Mouse (Mus musculus): ENCODE data around the gene Acot9. TPM values are rescaled to one million over a fixed set of nuclear protein-coding genes. Genes with fewer than 3 reads are reported as not detected.
A peak's percentile ranks its signal among the peaks of the same experiment; 100 is the strongest.

The Acot9 gene
- total and polyA plus RNA-seq, 3 experiments = 52.6 to 56.3 TPM; not detected in 1

DNA sequence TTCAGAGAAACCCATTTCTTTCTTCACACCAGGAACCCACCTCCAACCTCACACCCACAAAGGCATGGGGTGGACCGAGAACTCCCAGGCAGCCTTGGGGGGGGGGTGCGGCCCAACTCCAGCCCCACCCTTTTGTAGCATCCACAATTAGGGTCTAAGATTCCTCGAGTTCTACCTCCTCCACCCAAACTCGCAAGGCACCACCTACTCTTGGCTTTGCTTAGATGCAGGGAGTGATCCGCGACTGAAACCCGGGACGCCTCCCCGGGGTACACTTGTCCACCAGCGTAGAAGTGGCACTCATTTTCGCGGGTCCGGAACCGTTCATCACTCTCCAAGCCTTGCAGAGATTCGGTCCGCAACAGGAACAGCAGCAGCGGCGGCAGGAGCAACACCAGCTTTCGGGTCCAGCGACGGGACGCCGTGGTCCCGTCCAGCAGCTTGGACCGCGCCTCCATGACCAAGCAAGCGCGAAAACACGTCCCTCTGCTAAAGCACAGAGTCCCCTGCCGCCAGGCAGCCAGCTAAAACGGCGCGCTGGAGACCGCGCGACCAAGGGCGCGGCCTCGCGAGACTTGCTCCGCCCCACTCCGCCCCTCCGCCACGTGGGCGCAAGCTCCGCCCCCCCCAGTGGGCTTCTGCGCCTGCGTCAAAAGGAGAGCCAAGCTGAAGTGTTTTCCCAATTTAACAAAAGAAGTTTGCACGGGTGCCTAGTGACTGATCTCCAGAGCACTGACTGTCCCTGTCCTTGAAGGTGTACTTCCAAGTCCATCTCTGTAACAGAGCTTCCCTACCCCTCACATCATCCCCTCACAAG lies 75.9 kb downstream of the Acot9 start (continued):
- no peak for TF ChIP-seq GATA1 (IDR thresholded peaks at IDR 0.05; ENCODE audit: low read depth, low read length)
- TF ChIP-seq EP300 (IDR thresholded peaks at IDR 0.05; ENCODE audit: low read depth in 1 of 2, low read length in 2 of 2) = no peak
- TF ChIP-seq JUND (IDR thresholded peaks at IDR 0.05; ENCODE audit: low read depth, low read length) = no peak
- no peak for TF ChIP-seq RAD21 (IDR thresholded peaks at IDR 0.05; ENCODE audit: low read depth, low read length)
- TF ChIP-seq ELF1 (IDR thresholded peaks at IDR 0.05; ENCODE audit: low read depth, low read length) = no peak
- TF ChIP-seq MXI1 (IDR thresholded peaks at IDR 0.05; ENCODE audit: low read depth, low read length) = peak; percentile 82; the same call in 1 of the 2 replicates
- TF ChIP-seq TBP (IDR thresholded peaks at IDR 0.05; ENCODE audit: low read depth, low read length) = peak; percentile 84
- no peak for TF ChIP-seq GABPA (IDR thresholded peaks at IDR 0.05; ENCODE audit: low read depth, low read length)
- TF ChIP-seq KAT2A (conservative IDR thresholded peaks at IDR 0.05; ENCODE audit: low read depth, low read length) = no peak
- no peak for TF ChIP-seq CHD1 (IDR thresholded peaks at IDR 0.05; ENCODE audit: low read depth, low read length)
- TF ChIP-seq MAZ (IDR thresholded peaks at IDR 0.05; ENCODE audit: low read depth, low read length) = no peak; the same call in 1 of the 2 replicates

DNA sequence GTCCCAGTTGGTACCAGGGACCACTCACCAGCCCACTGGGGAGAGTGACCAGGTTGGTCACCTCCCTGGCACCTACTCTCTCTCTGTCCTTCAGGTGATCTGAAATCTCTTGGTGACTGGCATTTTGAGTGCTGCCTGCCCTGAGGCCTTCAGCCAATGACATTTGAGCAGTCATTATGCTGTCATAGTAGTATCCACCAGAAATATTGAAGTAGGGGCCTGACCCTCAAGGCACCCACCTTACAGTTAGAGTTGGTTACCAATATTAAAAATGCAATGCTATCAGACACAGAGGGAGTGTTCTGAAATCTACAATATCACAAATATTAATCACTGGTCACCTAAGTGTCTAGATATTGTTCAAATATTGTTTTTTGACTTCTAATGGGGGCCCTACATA lies 78.4 kb downstream of the Acot9 start, which contains the start of gene Prdx4:
Gene Prdx4, minus strand, starts transcription at position 101 of the 400 bp plus-strand sequence.
- Histone ChIP-seq H3K79me2 (ENCODE audit: control insufficient read depth, insufficient read depth, low read length, poor library complexity) (peaks cover 3% of the 10 kb centered on the region; the same call in 1 of the 2 replicates), H3K27ac (ENCODE audit: control insufficient read depth, low read depth, low read length) (no peak within 1 kb of the TSS), H3K4me1 (ENCODE audit: control insufficient read depth in 1 of 2, insufficient read depth in 2 of 2, low read length in 2 of 2) (peaks cover 0 to 6% of the 10 kb centered on the region in 2 experiments; a peak in 2 of 4 replicates), H3K9ac (ENCODE audit: control insufficient read depth, low read depth, low read length, poor library complexity, severe bottlenecking) (no peak within 1 kb of the TSS), H3K27me3 (ENCODE audit: control insufficient read depth in 1 of 2, insufficient read depth in 2 of 2, low read length in 2 of 2) (no peaks in the 10 kb centered on the region), H3K36me3 (ENCODE audit: control insufficient read depth in 1 of 2, insufficient read depth in 2 of 2, low read length in 2 of 2) (peaks cover 0 to 2% of the 10 kb centered on the region in 2 experiments; a peak in 1 of 4 replicates), H3K4me3 (ENCODE audit: control insufficient read depth in 1 of 2, insufficient read depth in 1 of 2, low read depth in 2 of 2, low read length in 2 of 2) (no peak within 1 kb of the TSS), H3K9me3 (replicated peaks; ENCODE audit: insufficient read depth, low read length) (no peaks in the 10 kb centered on the region)
- TF ChIP-seq SIN3A (IDR thresholded peaks at IDR 0.05; ENCODE audit: low read length) = no peak
- no peak for TF ChIP-seq UBTF (IDR thresholded peaks at IDR 0.05; ENCODE audit: borderline replicate concordance, insufficient read depth, low read depth, low read length)
- TF ChIP-seq MEF2A (IDR thresholded peaks at IDR 0.05; ENCODE audit: extremely low read depth, insufficient replicate concordance, low read depth, low read length, poor library complexity, severe bottlenecking) = no peak
- no peak for TF ChIP-seq GATA1 (IDR thresholded peaks at IDR 0.05; ENCODE audit: low read depth, low read length)
- TF ChIP-seq USF1 (IDR thresholded peaks at IDR 0.05; ENCODE audit: low read depth, low read length) = no peak
- TF ChIP-seq TAL1 (IDR thresholded peaks at IDR 0.05; ENCODE audit: low read length) = no peak
- no peak for TF ChIP-seq POLR2AphosphoS2 (IDR thresholded peaks at IDR 0.05; ENCODE audit: low read length)
- no peak for TF ChIP-seq NELFE (IDR thresholded peaks at IDR 0.05; ENCODE audit: low read depth, low read length)
- no peak for TF ChIP-seq ZMIZ1 (IDR thresholded peaks at IDR 0.05; ENCODE audit: low read depth, low read length)
- no peak for TF ChIP-seq POLR2AphosphoS5 (IDR thresholded peaks at IDR 0.05; ENCODE audit: borderline replicate concordance, low read depth, low read length)
- TF ChIP-seq TBP (IDR thresholded peaks at IDR 0.05; ENCODE audit: low read depth, low read length) = no peak
- no peak for TF ChIP-seq BHLHE40 (IDR thresholded peaks at IDR 0.05; ENCODE audit: borderline replicate concordance, low read depth, low read length)
- no peak for TF ChIP-seq ZC3H11A (IDR thresholded peaks at IDR 0.05; ENCODE audit: low read depth, low read length)
- no peak for DNase-seq (ENCODE audit: low read depth, low spot score)

Measured in MEL (cell line).